Mouse (Mus musculus) cerebellum, postnatal 4 days (tissue): ENCODE measurements around the gene Rai1.

Experiments used
- DNase-seq, 2 experiments: peaks; one replicate each; pipeline ENCODE4 v3.0.0; 2022; ENCODE audit warnings: low spot score in 2 of 2, mixed read lengths in 1 of 2

Gene Rai1

GRCm38 (mm10) chr11:60190055-60190641 is 85.3 kb downstream of the Rai1 start:
- DNase-seq: no peak

- DNase-seq: no peak
These were observed 87.7 kb downstream of the Rai1 start for GRCm38 (mm10) chr11:60192534-60192933.

GRCm38 (mm10) chr11:60193556-60193955 is 88.7 kb downstream of the Rai1 start:
- peak in 1 of 2 experiments; percentile 81 for DNase-seq

GRCm38 (mm10) chr11:60195108-60195507 is 90.3 kb downstream of the Rai1 start:
- peak in 1 of 2 experiments; percentile 27 for DNase-seq

GRCm38 (mm10) chr11:60196344-60196743 is 91.5 kb downstream of the Rai1 start:
- DNase-seq: no peak

- peak in 1 of 2 experiments; percentile 61 for DNase-seq
These were observed 93.3 kb downstream of the Rai1 start for GRCm38 (mm10) chr11:60197998-60198619.

- peak in 1 of 2 experiments; percentile 7 for DNase-seq
These were observed 93.8 kb downstream of the Rai1 start for GRCm38 (mm10) chr11:60198651-60199050.

- peak; percentile 98 to 99 for DNase-seq
These were observed 94.9 kb downstream of the Rai1 start for GRCm38 (mm10) chr11:60199702-60200184.

- DNase-seq: peak in 1 of 2 experiments; percentile 23
These were observed 95.6 kb downstream of the Rai1 start for GRCm38 (mm10) chr11:60200384-60200783.

GRCm38 (mm10) chr11:60202710-60203638 is 98.2 kb downstream of the Rai1 start:
- DNase-seq: peak in 1 of 2 experiments; percentile 70

GRCm38 (mm10) chr11:60205026-60205425 is 100.2 kb downstream of the Rai1 start:
- no peak for DNase-seq

- no peak for DNase-seq
These were observed 101.4 kb downstream of the Rai1 start for GRCm38 (mm10) chr11:60206207-60206606.

GRCm38 (mm10) chr11:60208201-60208600 is 103.4 kb downstream of the Rai1 start:
- DNase-seq: no peak

- no peak for DNase-seq
These were observed 103.9 kb downstream of the Rai1 start for GRCm38 (mm10) chr11:60208712-60209111.

- peak; percentile 86 to 97 for DNase-seq
These were observed 104.6 kb downstream of the Rai1 start for GRCm38 (mm10) chr11:60209217-60209932.

- DNase-seq: no peak
These were observed 105.1 kb downstream of the Rai1 start for GRCm38 (mm10) chr11:60209933-60210249.

GRCm38 (mm10) chr11:60210305-60210724 is 105.5 kb downstream of the Rai1 start:
- peak; percentile 85 to 92 for DNase-seq

- DNase-seq: no peak
These were observed 106.3 kb downstream of the Rai1 start for GRCm38 (mm10) chr11:60211152-60211551.

- no peak for DNase-seq
These were observed 106.9 kb downstream of the Rai1 start for GRCm38 (mm10) chr11:60211761-60212160.

GRCm38 (mm10) chr11:60213266-60213665 is 108.5 kb downstream of the Rai1 start:
- no peak for DNase-seq

- no peak for DNase-seq
These were observed 111.9 kb downstream of the Rai1 start for GRCm38 (mm10) chr11:60216671-60217070.

GRCm38 (mm10) chr11:60217467-60217866 is 112.7 kb downstream of the Rai1 start:
- DNase-seq: no peak
